Mouse (Mus musculus) heart, postnatal 0 days (tissue): ENCODE data around the gene Adi1.

ENCODE experiments used
- CTCF ChIP-seq: IDR thresholded peaks from 2 replicates; pipeline ENCODE4 v1.5.1; 2016; ENCODE audit warnings: antibody characterized with exemption, control low read depth, low read depth
- EP300 ChIP-seq: IDR thresholded peaks from 2 replicates; pipeline ENCODE4 v1.6.1; 2016; ENCODE audit warnings: antibody characterized with exemption, low read depth

GRCm38 (mm10) chr12:28666734-28667133, 8.3 kb upstream of the Adi1 start:
- TF ChIP-seq CTCF (no peak), EP300 (no peak)
